Mouse (Mus musculus) lung, postnatal 36 days (tissue): ENCODE measurements around the gene Coil.

ENCODE experiments used
- DNase-seq: peaks from one replicate; pipeline ENCODE4 v3.0.0; 2022; ENCODE audit warnings: mixed read lengths

Coil gene

DNA sequence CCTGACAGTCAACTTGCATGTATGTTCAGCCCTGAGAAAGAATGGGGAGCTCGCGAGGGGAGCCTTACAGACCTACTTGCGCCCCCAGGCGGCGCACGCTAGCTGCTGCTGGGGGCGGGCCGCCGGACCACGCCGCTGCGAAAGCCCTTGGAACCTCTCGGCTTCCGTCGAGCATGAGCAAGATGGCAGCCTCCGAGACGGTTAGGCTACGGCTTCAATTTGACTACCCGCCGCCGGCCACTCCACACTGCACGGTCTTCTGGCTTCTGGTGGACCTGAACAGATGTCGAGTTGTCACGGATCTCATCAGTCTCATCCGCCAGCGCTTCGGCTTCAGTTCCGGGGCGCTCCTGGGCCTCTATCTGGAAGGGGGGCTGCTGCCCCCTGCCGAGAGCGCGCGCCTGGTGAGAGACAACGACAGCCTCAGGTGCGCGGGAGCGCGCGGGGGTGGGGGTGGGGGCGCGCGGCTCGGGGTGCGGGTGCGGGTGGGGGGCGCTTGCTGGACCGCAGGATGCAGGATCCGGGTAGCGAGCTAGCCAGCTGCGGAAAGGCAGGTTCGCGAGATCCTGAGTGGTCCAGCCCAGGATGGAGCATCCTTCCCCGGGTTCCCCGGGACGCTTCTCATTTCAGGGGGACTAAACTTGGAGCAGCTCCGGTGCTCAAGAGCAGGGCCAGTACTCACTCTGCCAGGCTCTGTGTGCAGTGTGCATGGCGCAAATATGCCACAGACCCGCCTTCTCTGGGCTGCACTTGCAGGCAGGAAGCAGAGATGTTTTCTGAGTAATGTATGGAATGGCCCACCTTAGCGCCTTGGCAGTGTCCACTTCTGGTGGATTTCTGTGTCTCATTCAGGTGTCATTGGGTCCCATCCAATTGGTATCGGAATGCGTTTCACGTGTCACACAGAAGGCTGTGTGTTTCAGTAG is 4.0 kb downstream of the Coil start:
- DNase-seq = peak; percentile 95

DNA sequence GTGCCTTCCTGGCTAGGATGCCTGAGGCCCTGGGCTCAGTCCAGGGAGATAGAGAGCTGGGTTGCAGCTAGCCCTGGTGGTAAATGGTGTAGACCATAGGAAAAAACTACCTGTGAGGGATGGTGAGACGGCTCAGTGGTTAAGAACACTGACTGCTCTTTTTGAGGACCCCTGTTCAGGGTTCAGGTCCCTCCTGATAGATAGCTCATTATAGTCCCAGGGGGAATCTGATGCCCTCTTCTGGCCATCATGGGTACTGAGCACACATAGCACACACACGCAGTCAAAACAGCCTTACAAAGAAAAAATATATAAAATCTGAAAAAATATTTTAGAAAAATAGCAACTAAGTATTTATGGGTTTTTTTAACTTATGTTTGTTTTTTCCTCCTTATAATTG is 6.3 kb downstream of the Coil start:
- DNase-seq = no peak

DNA sequence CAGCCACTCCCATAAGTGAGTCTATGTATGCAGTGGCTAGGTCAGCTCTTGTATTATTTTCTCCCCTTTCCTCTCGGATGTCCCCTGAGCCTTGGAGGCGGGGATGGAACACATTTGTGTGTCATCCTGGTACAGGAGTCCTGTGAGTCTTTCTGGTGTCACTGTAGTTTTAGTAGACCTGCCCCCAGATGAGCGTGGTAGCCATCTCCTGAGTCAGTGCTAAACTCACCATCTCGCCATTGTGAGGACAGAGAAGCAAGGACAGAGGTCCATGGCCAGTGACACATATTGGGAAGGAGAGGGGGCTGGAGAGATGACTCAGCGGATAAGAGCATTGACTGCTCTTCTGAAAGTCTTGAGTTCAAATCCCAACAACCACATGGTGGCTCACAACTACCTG is 7.1 kb downstream of the Coil start:
- DNase-seq = no peak

DNA sequence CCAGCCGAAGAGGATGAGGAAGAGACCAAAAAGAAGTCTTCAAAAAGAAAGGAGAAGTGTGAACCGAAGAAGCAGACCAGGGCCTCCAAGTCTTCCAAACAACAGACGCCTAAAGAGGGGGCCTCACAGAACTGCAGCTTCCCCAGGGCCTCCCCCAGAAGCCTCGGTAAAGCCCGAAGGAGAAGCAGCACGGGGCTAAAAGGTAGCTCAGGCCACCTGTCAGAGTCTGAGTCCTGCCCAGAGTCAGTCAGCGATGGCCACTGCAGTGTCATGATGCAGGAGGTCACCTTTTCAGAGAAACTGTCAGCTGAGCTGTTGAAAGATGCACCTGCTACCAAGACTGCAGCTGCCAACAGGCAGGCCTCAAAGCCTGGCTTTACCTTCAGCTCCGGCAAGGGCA is 11.3 kb downstream of the Coil start:
- DNase-seq = no peak

DNA sequence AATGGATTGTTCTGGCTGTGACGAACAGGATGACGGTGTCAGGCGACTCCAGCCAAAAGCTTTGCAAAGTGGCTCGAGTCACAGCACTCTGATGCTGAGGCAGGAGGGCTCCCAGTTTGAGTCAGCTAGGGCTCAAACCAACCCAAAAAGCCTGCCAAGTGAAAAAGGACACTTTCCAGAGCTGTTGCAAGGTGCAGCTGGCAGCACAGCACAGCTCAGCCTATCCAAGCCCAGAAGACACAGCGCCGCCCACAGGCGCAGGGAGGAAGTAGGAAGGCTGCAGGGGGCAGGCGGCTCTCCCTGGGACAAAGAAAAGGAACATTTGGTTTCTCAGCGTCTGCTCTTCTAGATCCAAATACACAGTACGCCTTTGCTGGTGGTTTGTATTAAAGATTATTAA is 16.6 kb downstream of the Coil start:
- no peak for DNase-seq

DNA sequence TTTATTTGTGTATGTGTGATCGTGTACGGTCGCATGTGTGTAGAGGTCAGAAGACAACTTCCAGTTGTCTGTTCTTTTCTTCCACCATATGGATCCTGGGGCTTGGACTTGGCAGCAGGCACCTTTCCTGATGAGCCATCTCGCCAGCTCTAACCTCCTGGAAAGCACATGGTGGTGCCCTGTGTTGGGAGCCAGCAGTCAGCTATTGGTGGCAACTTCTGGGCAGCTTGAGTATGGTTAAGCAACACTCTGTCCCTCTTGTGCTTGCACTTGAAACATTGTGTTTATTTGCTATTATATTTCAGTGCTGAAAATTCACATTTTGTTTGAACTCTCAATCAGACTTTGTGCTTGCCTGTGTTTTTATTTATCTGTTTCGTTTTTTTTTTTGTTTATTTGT is 18.9 kb downstream of the Coil start:
- DNase-seq = peak; percentile 53

DNA sequence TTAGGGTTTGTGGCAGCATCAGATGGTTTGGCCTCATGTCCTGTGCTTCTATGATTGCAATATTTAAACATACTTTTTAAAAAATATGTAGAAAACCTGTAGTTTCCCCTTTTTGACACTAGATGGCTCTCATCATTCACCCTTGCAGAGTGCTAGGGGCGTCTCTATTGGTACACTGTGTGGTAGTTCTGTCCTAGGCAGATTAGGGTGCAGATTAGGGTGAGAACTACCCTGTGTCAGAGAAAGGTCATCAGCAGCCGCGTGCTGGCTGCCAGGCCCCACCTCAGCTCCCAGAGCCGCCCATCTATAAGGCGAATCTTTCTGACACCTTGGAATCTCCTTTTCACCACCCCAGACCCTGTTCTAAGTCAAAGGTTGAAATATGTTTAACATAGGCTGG is 19.5 kb downstream of the Coil start:
- peak; percentile 74 for DNase-seq

DNA sequence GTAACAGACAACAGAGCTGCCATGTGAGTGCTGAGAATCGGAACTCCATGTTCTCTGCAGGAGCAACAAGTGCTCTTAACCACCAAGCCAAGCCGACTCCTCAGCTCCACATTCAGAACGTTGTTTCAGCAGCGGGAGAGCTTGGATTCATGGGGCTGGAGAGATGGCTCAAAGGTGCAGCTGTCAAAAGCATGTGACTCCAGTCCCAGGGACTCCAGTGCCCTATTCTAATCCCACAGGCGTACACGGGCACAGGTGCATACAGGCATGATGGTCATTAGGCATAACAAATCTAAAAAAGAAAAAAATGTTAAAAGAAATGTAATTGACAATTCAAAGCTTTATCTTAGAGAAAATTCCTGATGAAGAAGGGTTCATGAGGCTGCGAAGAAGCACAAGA is 23.1 kb downstream of the Coil start:
- DNase-seq = no peak

DNA sequence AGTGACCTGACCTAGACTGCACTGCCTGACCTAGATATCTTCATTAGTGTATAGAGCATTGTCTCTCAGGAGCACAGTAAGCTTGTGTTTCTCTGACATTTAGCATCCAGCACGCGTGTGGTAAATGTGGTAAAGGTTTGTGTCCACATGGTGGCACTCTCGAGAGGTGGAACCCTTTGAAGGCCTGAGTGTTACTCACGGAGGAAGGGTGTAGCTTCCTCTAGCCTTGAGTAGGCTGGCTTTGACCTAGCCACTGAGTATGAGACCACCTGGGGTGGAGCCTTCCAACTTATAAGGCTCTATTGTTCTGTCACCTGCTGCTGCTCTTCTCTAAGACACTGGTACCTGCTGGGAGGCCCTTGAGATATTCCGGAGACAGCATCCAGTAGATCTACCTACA is 23.6 kb downstream of the Coil start:
- DNase-seq = peak; percentile 93

DNA sequence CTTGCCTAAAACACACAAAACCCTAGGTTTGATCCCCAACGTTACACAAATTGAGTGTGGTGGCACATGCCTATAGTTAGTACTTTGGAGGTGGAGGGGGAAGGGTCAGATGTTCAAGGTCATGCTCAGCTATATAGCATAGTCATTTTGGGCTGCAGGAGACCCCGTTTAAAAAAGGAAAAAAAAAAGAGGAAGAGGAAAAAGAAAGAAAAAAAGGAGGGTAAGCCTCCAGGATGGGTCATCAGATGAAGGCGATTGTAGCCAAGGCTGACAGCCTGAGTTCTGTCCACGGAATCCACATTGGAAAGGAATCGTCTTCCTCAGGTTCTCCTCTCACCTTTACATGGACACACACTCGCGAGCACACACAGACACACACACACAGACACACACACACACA is 24.4 kb downstream of the Coil start:
- DNase-seq = no peak

DNA sequence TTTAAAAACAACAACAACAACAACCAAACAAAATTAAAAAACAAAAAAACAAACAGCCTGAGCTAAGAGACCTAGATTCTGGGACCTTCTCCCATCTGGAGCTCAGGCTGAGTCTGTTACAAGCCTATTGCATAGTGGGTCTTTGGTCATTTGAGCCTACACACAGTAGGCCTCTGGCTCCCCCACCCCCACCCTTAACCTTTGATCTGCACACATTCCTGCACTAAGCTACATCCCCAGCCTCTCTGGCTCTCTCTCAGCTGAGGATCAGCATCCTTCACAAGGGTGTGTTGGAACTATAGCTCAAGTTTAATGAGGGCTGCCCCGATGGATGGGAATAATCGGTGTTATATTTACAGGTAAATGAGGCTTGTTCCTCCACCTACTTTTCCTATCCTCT is 25.6 kb downstream of the Coil start:
- DNase-seq = no peak

DNA sequence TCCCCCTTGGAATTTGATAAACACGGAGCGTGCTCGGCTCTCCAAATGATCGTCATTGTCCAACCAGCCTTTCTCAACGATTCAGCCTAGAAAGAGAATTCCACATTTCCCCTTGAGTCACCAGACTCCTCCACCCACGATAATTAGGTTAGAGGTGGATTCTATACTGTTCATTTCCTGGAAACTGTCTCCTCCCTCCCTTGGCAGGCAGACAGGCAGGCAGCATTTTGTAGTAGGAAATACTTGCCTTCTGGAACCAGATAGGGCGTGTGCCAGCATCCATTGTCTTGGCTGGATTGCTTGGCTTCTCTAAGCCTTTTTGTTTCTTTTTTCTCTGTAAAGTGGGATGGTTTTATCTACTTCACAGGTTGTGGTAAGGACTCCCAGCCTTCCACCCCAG is 26.4 kb downstream of the Coil start:
- DNase-seq = peak; percentile 81

DNA sequence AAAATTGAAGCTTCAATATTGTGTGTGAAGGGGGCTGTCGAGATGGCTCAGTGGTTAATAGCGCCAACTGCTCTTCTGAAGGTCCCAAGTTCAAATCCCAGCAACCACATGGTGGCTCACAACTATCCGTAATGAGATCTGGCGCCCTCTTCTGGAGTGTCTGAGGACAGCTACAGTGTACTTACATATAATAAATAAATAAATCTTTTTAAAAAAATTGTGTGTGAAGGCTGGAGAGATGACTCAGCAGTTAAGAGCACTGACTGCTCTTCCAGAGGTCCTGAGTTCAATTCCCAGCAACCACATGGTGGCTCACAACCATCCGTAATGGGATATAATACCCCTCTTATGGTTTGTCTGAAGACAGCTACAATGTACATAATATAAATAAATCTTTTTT is 27.3 kb downstream of the Coil start:
- peak; percentile 56 for DNase-seq

DNA sequence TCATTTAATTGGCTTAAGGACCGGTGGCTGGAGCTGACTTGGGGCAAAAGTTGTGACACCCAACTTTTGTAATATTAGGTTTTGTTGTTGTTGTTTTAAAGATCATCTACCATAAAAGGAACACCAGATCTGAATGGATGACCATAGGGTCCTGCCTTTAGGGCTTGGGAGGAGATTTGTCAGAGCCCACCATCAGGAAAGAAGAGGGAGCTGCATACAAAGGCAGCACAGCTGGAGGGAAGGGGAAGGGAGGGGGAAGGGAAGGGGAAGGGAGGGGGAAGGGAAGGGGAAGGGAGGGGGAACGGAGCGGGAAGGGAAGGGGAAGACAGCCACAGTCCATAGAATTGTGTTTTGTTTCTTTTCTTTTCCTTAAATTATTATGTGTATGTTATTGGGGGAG is 28.4 kb downstream of the Coil start:
- DNase-seq = no peak

DNA sequence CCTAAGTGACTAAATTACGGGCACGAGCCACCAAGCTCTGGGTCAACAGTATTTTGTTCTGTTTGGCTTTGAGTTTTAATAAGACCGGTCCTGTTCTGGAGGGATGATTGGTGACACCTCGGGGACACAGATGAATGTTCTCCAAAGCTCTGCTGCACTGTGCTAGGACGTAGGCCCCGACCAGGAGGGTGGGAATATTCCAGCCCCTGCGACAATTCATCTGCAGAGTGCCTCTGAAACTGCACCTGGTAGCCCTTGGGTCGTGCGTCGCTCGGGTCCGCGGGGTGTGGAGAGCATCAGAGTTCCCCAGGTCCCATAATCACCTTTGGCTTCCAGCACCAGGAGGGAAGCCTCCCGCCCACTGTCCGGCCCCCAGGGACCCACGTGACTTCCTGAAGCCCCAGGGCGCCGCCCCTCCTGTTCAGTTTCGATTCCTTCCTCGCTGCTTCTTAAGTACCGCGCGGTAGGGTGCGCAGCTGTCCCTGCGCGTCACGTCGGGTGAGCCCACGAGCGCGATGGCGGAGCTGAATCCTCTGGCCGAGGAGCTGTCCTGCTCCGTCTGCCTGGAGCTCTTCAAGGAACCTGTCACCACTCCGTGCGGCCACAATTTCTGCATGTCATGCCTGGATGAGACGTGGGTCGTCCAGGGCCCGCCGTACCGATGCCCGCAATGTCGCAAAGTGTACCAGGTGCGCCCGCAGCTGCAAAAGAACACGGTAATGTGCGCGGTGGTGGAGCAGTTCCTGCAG is 29.1 kb downstream of the Coil start, which contains the start of gene Trim25:
Gene Trim25 (plus strand): TSS at position 403 of the 749 bp plus-strand sequence.
- DNase-seq = peak; percentile 98

DNA sequence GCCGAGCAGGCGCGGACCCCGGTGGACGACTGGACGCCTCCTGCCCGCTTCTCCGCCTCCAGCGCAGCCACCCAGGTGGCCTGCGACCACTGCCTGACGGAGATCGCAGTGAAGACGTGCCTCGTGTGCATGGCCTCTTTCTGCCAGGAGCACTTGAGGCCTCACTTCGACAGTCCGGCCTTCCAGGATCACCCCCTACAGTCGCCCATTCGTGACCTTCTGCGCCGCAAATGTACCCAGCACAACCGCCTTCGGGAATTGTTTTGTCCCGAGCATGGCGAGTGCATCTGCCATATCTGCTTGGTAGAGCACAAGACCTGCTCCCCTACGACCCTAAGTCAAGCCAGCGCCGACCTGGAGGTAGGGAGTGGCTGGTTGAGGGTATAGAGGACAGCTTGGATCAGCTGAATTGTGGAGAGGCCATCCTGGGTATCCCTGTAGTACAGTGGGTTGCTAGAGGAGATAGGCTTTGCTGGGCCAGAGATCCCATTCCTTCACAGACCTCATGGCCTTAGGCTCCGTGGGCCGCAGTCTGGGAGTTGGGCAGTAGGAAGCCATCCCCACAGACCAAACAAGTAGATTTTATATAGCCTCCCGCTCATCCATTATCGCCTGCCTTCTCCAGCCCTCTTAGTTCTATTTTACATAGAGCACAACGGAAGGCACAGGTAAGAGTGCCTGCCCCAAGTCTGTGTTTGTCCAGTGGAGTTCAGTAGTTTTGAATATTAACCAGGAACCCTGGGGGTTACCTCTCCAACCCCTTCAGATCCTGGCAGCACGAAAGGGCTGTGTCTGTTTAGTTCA is 29.9 kb downstream of the Coil start:
- no peak for DNase-seq

DNA sequence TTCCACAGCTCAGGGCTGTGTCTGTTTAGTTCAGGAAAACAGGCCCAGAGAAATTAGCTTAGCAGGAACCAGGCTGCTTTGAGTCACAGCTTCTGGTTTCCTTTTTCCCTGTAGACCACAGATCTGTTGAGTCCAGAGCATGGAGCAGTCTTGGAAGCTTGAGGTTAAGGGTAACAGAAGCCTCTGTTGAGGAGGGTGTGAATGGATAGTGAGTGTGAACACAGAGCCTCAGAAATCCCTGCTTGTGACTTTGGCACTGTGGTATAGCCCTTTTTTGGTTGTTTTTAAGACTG is 30.4 kb downstream of the Coil start:
- no peak for DNase-seq

DNA sequence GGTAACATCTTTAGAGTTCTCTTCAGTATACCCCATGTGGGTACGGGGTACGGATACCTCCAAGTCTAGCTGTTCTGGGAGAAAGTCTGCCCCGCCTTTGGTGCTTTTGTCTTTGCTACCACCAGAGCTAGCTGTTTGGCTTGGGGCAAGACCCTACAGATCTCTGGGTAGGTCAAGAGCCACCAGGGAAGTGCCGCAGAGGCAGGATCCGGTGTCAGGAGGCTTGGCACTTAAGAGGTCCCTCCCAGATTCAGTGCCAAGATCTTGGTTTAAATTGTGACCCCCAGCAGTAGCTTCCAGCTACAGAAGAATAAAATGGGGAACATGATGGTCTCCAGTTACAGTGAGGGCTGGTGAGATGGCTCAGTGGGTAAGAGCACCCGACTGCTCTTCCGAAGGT is 31.5 kb downstream of the Coil start:
- DNase-seq = no peak

DNA sequence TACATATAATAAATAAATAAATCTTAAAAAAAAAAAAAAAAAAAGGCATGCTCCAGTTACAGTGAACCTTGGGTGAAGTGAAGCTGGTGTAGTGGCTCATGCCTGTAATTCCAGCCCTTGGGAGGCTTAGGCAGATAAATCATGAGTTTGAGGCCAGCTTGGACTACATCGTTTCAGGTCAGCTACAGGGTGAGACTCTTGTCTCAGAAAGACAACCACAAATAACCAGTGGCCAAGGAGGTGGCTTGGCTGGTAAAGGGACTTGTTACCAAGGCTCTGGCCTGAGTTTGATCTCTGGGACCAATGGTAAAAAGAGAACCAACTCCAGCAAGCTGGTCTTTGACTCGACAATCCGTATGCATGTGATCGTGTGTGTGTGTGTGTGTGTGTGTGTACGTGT is 32.0 kb downstream of the Coil start:
- DNase-seq = no peak

DNA sequence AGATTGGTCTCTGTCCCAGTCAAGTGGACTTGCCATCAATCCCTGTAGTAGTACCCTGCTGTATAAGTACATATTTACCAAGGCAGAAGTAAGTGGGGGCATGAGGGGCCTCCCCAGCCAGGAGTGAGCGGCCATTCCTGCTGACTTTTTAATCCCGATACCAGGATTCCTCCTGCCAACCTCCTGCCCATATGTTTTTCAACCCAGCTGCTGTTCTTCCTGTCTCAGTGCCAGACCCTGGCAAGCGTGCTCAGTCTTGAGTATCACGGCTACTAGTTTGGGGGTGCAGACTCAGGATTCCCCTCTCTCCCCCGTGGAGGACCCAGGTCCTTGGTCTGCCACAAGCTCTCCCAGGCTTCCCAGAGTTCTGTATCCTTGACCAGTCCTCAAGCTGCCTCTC is 32.6 kb downstream of the Coil start:
- DNase-seq = no peak

DNA sequence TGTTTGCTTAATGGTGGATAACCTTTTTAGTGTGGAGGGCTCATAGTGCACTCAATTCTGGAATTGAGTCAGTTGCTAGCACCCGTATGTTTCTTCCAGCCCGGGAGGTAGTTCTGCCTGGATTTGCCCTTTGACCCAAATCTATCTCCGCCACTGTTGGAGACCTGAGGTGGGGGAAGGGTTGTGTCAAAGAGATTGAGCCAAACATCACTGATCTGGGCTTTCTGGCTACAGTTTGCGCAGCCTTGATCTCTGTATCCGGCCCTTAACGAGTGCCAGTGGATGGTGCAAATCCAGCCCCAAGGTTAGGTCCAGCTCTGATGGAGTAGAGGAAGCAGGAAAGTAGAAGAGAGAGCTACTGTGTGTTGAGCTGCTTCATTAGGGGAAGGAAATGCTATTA is 33.0 kb downstream of the Coil start:
- DNase-seq = no peak

DNA sequence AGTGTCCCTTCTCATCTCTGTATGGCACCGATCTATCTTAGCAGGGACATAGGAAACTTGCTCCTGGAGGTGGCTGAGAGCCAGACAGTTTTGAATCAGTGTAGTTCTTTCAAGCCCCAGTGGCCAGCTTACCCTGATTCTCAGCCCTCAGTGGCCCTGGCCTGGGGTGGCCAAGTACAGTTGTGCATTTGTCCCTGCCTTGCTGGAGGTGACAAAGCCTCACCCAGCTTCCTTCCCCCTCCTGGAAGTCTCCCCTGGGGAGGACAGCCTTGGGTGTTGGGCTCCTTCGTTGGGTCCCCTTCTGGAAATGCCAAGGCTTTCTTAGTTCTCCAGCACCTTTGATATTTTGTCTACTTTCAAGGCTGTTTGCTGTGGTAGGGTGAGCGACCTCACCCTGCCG is 33.7 kb downstream of the Coil start:
- no peak for DNase-seq

DNA sequence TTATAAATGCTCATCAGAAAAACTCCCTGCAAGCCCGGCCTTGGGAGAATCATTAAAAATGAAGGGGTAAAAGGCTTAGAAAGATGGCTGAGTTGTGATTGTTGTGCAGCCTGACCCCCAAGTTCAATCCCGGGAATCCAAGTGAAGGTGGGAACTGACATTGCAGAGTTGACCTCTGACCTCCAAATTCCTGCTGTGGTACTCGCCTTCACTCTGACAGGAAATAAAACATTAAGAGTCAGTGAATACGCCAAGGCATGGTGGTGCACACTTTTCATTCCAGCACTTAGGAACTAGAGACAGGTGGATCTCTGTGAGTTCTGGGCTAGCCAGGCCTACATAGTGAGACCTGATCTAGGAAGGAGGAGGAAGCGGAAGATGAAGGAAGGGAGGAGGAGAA is 35.4 kb downstream of the Coil start:
- no peak for DNase-seq

DNA sequence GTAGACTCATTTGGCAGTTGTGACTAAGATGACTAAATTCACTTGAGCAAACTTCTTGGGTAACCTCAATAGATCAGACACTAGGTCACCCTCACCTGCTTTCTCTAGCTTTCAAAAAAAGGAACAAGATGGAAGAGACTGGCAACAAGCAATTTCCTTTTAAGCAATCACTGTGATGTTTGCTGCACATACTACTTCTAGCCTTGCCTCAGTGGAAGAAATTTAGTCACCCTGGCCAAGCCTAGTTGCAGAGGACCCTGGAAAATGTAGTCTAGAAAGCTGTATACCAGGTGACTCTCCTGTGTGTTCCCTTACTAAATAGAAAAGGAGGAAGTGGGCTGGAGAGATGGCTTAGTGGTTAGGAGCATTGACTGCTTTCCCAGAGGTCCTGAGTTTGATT is 36.4 kb downstream of the Coil start:
- no peak for DNase-seq
